Mouse (Mus musculus) gastrocnemius, postnatal 4 days (tissue): ENCODE data around the gene Wnt5b. TPM values are rescaled to one million over a fixed set of nuclear protein-coding genes. Genes with fewer than 3 reads are reported as not detected.

Experiments used
- DNase-seq, 2 experiments: peaks; one replicate each; pipeline ENCODE4 v3.0.0; 2021 to 2022; ENCODE audit warnings: low spot score in 2 of 2, mixed read lengths in 2 of 2
- total RNA-seq, 2 experiments: library from RNA; stranded (reverse); gene quantifications; 2 replicates each; pipeline ENCODE4 v1.2.3; 2021

Gene Wnt5b
- total RNA-seq, 2 experiments from 2014 or later: 4.4 to 4.9 TPM

- no peak for DNase-seq
Observed at GRCm38 (mm10) chr6:119390728-119391127, 153.4 kb downstream of the Wnt5b start.

- no peak for DNase-seq
Observed at GRCm38 (mm10) chr6:119389089-119389488, 155.1 kb downstream of the Wnt5b start.

- peak; percentile 90 to 96 for DNase-seq
Observed at GRCm38 (mm10) chr6:119388650-119389012, 155.5 kb downstream of the Wnt5b start.

- DNase-seq: peak; percentile 25 to 45
Observed at GRCm38 (mm10) chr6:119387801-119388649, 156.1 kb downstream of the Wnt5b start.

GRCm38 (mm10) chr6:119386821-119387220 is 157.3 kb downstream of the Wnt5b start:
- DNase-seq: no peak

- DNase-seq: no peak
Observed at GRCm38 (mm10) chr6:119386421-119386820, 157.7 kb downstream of the Wnt5b start.

- DNase-seq: no peak
Observed at GRCm38 (mm10) chr6:119385668-119386067, 158.5 kb downstream of the Wnt5b start.

Other genes starting within 250 kb of the Wnt5b start
- under 1 TPM; 0.59 to 0.98 TPM for gene Lrtm2, start 213.6 kb downstream of the Wnt5b start, total RNA-seq
- gene Adipor2, start 126.6 kb downstream of the Wnt5b start, total RNA-seq: 10 to 100 TPM; 56.3 to 63.4 TPM
- 10 to 100 TPM; 18.4 to 19.5 TPM for gene Fbxl14, start 64.7 kb downstream of the Wnt5b start, total RNA-seq